Mouse (Mus musculus) stomach, embryonic 15.5 days (tissue): ENCODE measurements around the gene Myo5a. TPM values are rescaled to one million over a fixed set of nuclear protein-coding genes. Genes with fewer than 3 reads are reported as not detected.

Experiments used
- ATAC-seq: fragments of 200-750 bp; cut with Nextera tagmentation; 2 replicates; pipeline ENCODE4 v1.8.0; 2017; ENCODE audit warnings: low read depth, moderate number of reproducible peaks, moderate TSS enrichment; ENCODE audit not compliant: insufficient read depth, low FRiP score
- H3K27ac ChIP-seq: fragments of 300-500 bp; sonication (generic); 2 replicates; pipeline ENCODE4 v1.5.1; 2015; ENCODE audit warnings: mild to moderate bottlenecking, inconsistent platforms
- H3K27me3 ChIP-seq: fragments of 300-500 bp; sonication (generic); replicated peaks from 2 replicates; pipeline ENCODE4 v1.6.1; 2015; ENCODE audit warnings: inconsistent platforms
- H3K36me3 ChIP-seq: fragments of 300-500 bp; sonication (generic); 2 replicates; pipeline ENCODE4 v1.6.1; 2015; ENCODE audit warnings: inconsistent platforms
- H3K4me1 ChIP-seq: fragments of 300-500 bp; sonication (generic); 2 replicates; pipeline ENCODE4 v1.6.1; 2015; ENCODE audit warnings: inconsistent platforms
- H3K4me2 ChIP-seq: fragments of 300-500 bp; sonication (generic); 2 replicates; pipeline ENCODE4 v1.6.1; 2015; ENCODE audit warnings: mild to moderate bottlenecking, inconsistent platforms
- H3K4me3 ChIP-seq: fragments of 300-500 bp; sonication (generic); replicated peaks from 2 replicates; pipeline ENCODE4 v1.5.1; 2015; ENCODE audit warnings: inconsistent platforms
- H3K9ac ChIP-seq: fragments of 300-500 bp; sonication (generic); 2 replicates; pipeline ENCODE4 v1.6.1; 2015; ENCODE audit warnings: inconsistent platforms
- H3K9me3 ChIP-seq: fragments of 300-500 bp; sonication (generic); 2 replicates; pipeline ENCODE4 v1.6.1; 2016; ENCODE audit warnings: inconsistent platforms
- WGBS: fragments of 180-500 bp; shearing (Covaris S2); methylation state at CpG from one replicate; pipeline ENCODE4 v1.1.7; 2015; 5-methylcytosine and 5-hydroxymethylcytosine counted together
- polyA plus RNA-seq: library from polyadenylated mRNA; unstranded; fragments of >200 nt; fragmentation: Nextera tagmentation; extraction: Ambion mirVana; gene quantifications from 2 replicates; pipeline ENCODE4 v1.2.1, GENCODE M21; 2015

Myo5a gene
- polyA plus RNA-seq, 1 experiment from 2014 or later: 11.5 TPM

DNA sequence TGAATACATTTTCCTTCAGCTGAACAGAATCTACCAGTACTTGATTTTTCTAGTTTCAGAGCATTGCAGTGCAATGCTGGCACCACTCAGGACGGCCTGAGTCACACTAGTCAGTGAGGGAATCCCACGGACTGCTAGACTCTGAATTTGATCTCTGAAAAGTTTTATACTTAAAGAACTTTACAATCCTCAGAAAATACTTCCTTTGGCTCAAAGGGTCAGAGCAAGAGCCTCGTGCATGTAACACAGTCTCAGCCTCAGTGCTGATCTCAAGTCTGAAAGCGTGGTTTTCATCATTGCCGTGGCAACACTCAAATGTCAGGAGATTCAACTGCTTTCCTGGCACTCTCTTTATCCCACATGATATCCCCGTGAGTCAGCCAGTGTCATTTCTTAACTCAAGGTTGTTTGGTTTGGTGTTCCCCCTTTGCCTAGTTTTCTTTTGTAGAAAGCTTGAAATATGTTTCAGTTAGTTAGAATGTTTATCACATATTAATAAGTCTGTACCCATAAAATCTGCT, 53.4 kb downstream of the Myo5a start:
- Histone ChIP-seq H3K4me1 (no peaks in the 10 kb centered on the region), H3K9me3 (no peaks in the 10 kb centered on the region), H3K4me2 (no peak overlapping the region), H3K9ac (no peak overlapping the region), H3K27ac (no peak overlapping the region), H3K27me3 (no peaks in the 10 kb centered on the region), H3K4me3 (no peak overlapping the region), H3K36me3 (no peaks in the 10 kb centered on the region)
- WGBS: 62% methylated on average over 6 of the region's 6 CpGs
- ATAC-seq: no peak

DNA sequence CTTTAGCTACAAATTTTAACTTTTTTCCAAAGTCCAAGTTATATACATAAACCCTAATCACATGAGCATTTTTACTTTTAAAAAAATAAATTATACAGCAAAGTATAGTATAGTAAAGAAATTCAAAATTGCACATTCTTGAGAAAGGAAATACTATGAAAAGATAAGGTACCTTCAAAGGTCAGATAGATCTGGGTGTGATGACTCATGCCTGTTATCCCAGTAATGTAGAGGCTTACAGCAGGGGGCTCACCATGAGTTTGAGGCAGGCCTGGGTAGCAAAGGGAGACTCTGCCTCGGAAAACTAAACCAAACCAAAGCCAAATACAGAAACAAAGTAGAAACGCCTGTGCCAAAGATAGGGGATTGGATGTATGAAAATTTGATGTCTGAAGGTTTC, 59.7 kb downstream of the Myo5a start:
- H3K36me3 ChIP-seq: no peaks in the 10 kb centered on the region
- no peak overlapping the region for H3K4me2 ChIP-seq
- no peak overlapping the region for H3K9ac ChIP-seq
- H3K27me3 ChIP-seq: no peaks in the 10 kb centered on the region
- H3K9me3 ChIP-seq: no peaks in the 10 kb centered on the region
- ATAC-seq: no peak
- 70% methylated on average over 2 of the region's 2 CpGs for WGBS
- H3K27ac ChIP-seq: no peak overlapping the region
- H3K4me3 ChIP-seq: no peak overlapping the region
- no peaks in the 10 kb centered on the region for H3K4me1 ChIP-seq

DNA sequence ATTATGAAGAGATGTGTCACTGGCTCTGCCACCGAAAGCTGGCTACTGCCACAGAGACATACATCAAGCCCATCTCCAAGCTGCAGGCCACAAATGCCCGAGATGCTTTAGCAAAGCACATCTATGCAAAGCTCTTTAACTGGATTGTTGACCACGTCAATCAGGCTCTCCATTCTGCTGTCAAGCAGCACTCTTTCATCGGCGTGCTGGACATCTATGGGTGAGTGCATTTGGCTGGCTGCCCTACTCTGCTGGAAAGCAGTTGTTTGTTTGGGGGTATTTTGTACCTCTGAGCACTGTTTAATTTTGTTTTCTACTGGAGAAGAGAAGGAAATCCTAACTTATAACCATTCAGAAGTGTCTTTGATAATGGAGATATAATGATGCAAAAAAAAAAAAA, 76.1 kb downstream of the Myo5a start:
- ATAC-seq: no peak
- Histone ChIP-seq H3K36me3 (no peaks in the 10 kb centered on the region), H3K27me3 (no peaks in the 10 kb centered on the region), H3K27ac (no peak overlapping the region), H3K9ac (no peak overlapping the region), H3K4me3 (no peak overlapping the region), H3K4me2 (no peak overlapping the region), H3K9me3 (no peaks in the 10 kb centered on the region), H3K4me1 (no peaks in the 10 kb centered on the region)
- WGBS: 71% methylated on average over 5 of the region's 5 CpGs

DNA sequence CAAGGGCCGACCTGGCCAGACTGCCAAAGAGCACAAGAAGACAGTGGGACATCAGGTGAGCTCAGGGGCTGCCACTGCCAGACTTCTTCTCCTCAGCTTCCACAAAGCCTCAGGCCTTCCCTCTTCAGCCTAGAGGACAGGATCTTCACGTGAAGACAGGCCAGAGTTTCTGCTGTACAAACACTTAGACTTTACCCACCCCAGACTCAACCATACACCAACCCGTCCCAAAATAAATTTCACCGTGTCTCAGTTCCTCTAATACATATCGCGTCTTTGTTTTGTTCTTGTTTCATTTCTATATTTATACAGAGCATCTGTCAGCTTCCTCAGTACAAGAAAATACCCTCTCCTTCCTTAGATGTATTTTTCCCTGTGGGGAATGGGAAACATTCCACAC, 89.7 kb downstream of the Myo5a start:
- Histone ChIP-seq H3K9me3 (no peaks in the 10 kb centered on the region), H3K27me3 (no peaks in the 10 kb centered on the region), H3K27ac (no peak overlapping the region), H3K36me3 (no peaks in the 10 kb centered on the region), H3K9ac (no peak overlapping the region), H3K4me1 (no peaks in the 10 kb centered on the region), H3K4me3 (no peak overlapping the region), H3K4me2 (no peak overlapping the region)
- no peak for ATAC-seq
- WGBS: 82% methylated on average over 6 of the region's 6 CpGs

DNA sequence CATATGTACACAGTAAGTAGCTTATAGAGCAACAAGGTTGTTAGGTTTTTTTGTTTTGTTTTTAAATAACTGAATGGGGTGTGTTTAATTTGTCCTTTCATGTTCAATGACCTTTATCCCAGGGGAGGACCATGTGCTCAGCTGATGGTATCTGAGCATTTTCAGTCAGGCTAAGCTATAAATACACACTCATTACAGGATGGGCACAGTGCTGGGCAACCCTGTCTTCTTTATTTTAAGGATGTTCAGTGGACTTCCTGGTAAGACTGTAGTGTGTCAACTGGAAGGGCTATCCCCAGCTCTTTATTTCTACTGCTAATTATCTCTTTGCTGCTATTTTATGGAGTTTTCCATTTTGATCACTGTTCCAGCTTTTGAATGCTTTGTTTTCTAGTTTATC, 92.8 kb downstream of the Myo5a start:
- Histone ChIP-seq H3K36me3 (no peaks in the 10 kb centered on the region), H3K27ac (no peak overlapping the region), H3K9me3 (no peaks in the 10 kb centered on the region), H3K4me3 (no peak overlapping the region), H3K9ac (no peak overlapping the region), H3K4me1 (no peaks in the 10 kb centered on the region), H3K4me2 (no peak overlapping the region), H3K27me3 (no peaks in the 10 kb centered on the region)
- ATAC-seq: no peak

DNA sequence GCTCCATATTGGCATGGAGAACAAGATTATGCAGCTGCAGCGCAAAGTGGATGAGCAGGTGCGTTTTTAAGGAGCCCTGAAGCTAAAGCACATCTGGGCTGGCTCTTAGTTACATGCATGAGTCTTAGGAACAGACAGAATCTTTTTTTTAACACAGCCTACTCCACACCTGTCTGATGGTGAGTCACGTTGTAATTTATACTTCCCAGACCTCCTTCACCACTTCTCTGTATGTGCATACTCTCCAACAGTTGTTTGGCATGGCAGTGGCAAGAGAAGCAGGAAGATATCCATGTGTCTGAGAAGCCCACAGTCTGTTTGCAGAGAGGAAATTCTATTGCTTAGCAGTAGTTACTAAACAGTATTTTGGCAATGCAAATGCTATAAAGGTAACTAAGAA, 100.9 kb downstream of the Myo5a start:
- no peak for ATAC-seq
- H3K4me3 ChIP-seq: no peak overlapping the region
- no peak overlapping the region for H3K27ac ChIP-seq
- no peaks in the 10 kb centered on the region for H3K9me3 ChIP-seq
- no peak overlapping the region for H3K4me2 ChIP-seq
- 88% methylated on average over 3 of the region's 3 CpGs for WGBS
- peaks cover 4% of the 10 kb centered on the region; the same call in 1 of the 2 replicates for H3K36me3 ChIP-seq
- no peak overlapping the region for H3K9ac ChIP-seq
- no peaks in the 10 kb centered on the region for H3K27me3 ChIP-seq
- H3K4me1 ChIP-seq: no peaks in the 10 kb centered on the region

DNA sequence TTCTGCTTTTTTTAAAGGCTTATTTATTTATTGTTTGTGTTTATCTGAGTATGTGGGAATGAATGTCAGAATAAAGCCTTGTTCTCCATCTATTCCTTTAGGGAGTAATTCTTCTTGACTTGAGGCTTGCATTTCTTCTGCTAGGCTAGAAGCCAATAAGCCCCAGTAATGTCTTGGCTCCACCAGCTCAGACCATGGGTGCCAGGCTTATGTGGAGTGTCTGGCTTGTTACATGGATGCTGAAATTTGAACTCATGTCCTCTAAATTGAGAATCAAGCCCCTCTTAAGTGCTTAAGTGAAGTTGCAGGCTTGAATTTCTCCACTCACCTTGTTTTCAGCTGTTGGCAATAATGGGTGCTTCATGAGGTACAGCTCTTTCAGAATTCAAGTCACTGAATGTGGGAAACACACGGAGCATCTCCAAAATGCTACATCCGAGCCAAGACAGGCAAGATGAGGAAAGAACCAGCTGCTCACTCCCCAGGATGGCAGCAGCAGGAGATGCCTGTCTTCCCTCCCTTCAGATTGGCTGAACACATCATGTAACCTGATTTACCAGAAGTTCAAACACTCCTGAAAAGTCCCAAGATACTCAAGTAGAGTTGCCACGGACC, 116.9 kb downstream of the Myo5a start:
- Histone ChIP-seq H3K27ac (no peak overlapping the region), H3K9me3 (no peaks in the 10 kb centered on the region), H3K4me3 (no peak overlapping the region), H3K36me3 (0 out of 2 replicates have a peak, but pooled peaks cover 3% of the 10 kb centered on the region), H3K4me1 (no peaks in the 10 kb centered on the region), H3K9ac (no peak overlapping the region), H3K4me2 (no peak overlapping the region), H3K27me3 (no peaks in the 10 kb centered on the region)
- ATAC-seq: no peak
- 69% methylated on average over 3 of the region's 3 CpGs for WGBS

DNA sequence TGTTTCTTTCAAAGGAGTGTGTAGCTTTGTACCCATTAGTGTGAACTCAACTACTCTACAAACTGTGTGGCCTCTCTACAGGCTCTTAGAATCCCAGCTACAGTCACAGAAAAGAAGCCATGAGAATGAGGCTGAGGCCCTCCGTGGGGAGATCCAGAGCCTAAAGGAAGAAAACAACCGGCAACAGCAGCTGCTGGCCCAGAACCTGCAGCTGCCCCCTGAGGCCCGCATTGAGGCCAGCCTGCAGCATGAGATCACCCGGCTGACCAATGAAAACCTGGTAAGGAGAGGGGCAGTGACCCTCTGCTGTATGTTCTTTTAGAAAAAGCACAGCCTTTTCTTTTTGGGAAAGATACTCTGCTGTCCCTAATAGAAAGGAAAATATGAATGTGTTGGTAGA, 123.0 kb downstream of the Myo5a start:
- Histone ChIP-seq H3K27me3 (no peaks in the 10 kb centered on the region), H3K36me3 (no peaks in the 10 kb centered on the region), H3K27ac (no peak overlapping the region), H3K9ac (no peak overlapping the region), H3K4me1 (no peaks in the 10 kb centered on the region), H3K4me2 (no peak overlapping the region), H3K4me3 (no peak overlapping the region), H3K9me3 (no peaks in the 10 kb centered on the region)
- ATAC-seq: no peak
- WGBS: 76% methylated on average over 4 of the region's 4 CpGs

DNA sequence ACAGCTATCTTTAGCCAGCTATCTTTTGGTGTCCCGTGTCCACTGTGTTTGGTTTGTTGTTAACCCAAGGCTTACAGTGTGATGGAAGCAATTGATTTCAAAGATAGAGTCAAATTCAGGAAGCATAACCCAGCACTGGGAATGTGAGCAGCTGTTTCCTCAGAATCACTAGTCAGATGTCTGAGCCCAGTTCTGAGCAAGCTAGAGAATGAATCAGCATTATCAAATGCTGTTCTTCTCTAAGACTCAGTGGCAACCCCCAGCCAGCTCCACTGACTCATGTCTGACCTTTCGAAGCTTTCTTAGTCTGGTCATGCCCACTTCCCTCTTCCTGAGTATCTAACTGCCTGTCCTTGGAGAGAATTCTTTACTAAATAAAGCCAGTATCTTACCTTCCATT, 125.5 kb downstream of the Myo5a start:
- Histone ChIP-seq H3K36me3 (no peaks in the 10 kb centered on the region; the same call in 1 of the 2 replicates), H3K27ac (no peak overlapping the region), H3K9ac (no peak overlapping the region), H3K4me3 (no peak overlapping the region), H3K4me1 (no peaks in the 10 kb centered on the region), H3K4me2 (no peak overlapping the region), H3K9me3 (no peaks in the 10 kb centered on the region), H3K27me3 (no peaks in the 10 kb centered on the region)
- no peak for ATAC-seq
- WGBS: 48% methylated on average over 2 of the region's 2 CpGs

DNA sequence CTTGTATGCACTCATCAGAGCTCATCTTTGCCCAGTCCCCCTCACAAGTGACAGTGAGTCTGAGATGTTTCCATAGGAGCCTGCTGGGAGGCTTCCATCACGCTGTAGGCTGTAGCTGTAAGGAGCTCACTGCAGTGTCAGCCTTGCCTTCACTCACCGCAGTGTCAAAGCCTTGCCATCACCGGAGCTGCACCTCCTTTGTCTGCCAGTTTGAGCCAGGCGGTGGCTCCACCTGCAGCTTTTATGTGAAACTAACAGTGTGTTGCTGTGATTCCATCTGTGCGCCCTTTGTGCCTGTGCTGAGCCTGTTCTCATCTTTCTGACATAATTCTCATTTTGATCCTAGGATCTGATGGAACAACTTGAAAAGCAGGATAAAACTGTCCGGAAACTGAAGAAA, 126.5 kb downstream of the Myo5a start:
- Histone ChIP-seq H3K9me3 (no peaks in the 10 kb centered on the region), H3K36me3 (no peaks in the 10 kb centered on the region; the same call in 1 of the 2 replicates), H3K4me3 (no peak overlapping the region), H3K27ac (no peak overlapping the region), H3K27me3 (no peaks in the 10 kb centered on the region), H3K4me2 (no peak overlapping the region), H3K4me1 (no peaks in the 10 kb centered on the region), H3K9ac (no peak overlapping the region)
- ATAC-seq: no peak
- 58% methylated on average over 6 of the region's 6 CpGs for WGBS

DNA sequence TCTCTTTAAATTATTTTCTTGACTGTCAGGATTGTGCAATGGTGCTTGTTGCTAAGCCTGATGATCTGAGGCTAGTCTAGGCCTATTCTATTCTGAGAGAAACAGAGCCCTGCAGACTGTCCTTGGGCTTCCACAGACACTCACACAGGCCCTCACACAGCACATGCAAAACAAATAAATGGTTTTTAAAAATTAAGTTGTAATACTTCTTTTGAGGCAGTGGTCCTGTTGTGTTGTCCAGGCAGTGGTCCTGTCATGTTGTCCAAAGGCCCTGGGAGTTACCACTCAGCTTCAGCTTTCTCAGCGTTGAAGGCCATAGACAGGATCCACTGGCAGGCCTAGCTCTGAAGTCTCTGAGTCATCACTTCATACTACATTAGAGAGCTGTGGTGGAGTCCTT, 130.7 kb downstream of the Myo5a start:
- Histone ChIP-seq H3K36me3 (peaks cover 3% of the 10 kb centered on the region; the same call in 1 of the 2 replicates), H3K9me3 (no peaks in the 10 kb centered on the region), H3K4me3 (no peak overlapping the region), H3K9ac (no peak overlapping the region), H3K4me1 (no peaks in the 10 kb centered on the region), H3K27me3 (no peaks in the 10 kb centered on the region), H3K4me2 (no peak overlapping the region), H3K27ac (no peak overlapping the region)
- WGBS: 90% methylated on average over 1 of the region's 1 CpGs
- no peak for ATAC-seq

DNA sequence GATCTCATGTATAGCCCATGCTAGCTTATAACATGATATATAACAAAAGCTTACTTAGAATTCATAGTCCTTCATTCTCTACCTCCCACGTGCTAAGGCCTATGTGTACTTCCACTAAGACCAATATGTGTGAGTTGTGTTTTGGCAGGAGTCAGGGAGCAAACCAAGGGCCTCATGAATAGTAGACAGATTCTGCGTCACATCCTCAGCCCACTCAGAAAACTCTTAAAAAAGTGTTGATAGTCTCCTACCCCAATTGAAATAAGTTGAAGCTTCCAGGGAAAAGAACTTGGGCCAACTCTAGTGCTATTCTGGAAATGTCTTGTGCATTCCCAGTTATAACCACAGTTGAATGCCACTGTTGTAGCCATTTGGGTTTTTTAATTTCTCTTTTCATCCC, 131.2 kb downstream of the Myo5a start:
- Histone ChIP-seq H3K27ac (no peak overlapping the region), H3K4me3 (no peak overlapping the region), H3K9ac (no peak overlapping the region), H3K27me3 (no peaks in the 10 kb centered on the region), H3K36me3 (peaks cover 3% of the 10 kb centered on the region; the same call in 1 of the 2 replicates), H3K9me3 (no peaks in the 10 kb centered on the region), H3K4me2 (no peak overlapping the region), H3K4me1 (no peaks in the 10 kb centered on the region)
- WGBS: 86% methylated on average over 2 of the region's 2 CpGs
- ATAC-seq: no peak

DNA sequence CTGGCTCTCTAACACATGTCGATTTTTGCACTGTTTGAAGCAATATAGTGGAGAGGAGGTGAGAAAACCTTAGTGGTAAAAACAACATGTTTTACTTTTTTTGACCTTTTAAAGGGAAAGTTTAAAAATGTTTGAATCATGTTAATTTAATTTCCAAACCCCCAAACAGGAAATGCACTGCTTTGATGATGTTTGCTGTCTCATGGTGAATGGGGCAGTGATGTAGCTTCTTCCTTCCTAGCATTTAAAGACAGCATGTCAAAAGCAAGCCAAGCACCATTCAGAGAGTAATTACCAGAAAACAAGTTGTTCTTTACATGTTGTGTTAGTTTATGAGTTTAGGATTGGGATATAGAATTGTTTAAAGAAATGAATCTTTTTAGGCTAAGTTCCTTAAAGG, 138.4 kb downstream of the Myo5a start:
- Histone ChIP-seq H3K27me3 (no peaks in the 10 kb centered on the region), H3K9me3 (no peaks in the 10 kb centered on the region), H3K27ac (no peak overlapping the region), H3K4me3 (no peak overlapping the region), H3K9ac (no peak overlapping the region), H3K4me1 (no peaks in the 10 kb centered on the region), H3K36me3 (no peaks in the 10 kb centered on the region), H3K4me2 (no peak overlapping the region)
- no peak for ATAC-seq
- 65% methylated on average over 1 of the region's 1 CpGs for WGBS
